Mouse (Mus musculus): ENCODE results near the gene Hist1h4f. TPM values are rescaled to one million over a fixed set of nuclear protein-coding genes. Genes with fewer than 3 reads are reported as not detected.
A peak's percentile ranks its signal among the peaks of the same experiment; 100 is the strongest.

Hist1h4f gene
- polyA plus RNA-seq, 1 experiment from 2014 or later: 2.3 TPM

GRCm38 (mm10) chr13:23506819-23507515 is 44.5 kb downstream of the Hist1h4f start:
- ATAC-seq (ENCODE audit: insufficient number of reproducible peaks, low FRiP score, low TSS enrichment, low read depth) (no peak), DNase-seq (ENCODE audit: low spot score) (peak; percentile 58)
- Histone ChIP-seq H3K4me3 (ENCODE audit: low read depth, low read length) (no peak overlapping the region), H3K9me3 (ENCODE audit: control insufficient read depth, low read length) (no peaks in the 10 kb centered on the region), H3K27ac (replicated peaks; ENCODE audit: low read depth, low read length) (no peak overlapping the region), H3K4me2 (ENCODE audit: low read depth, severe bottlenecking) (peak overlapping the region; percentile 22), H3K36me3 (ENCODE audit: control insufficient read depth, insufficient read depth, low read length) (no peaks in the 10 kb centered on the region), H3K27me3 (ENCODE audit: control insufficient read depth, insufficient read depth, low read length) (no peaks in the 10 kb centered on the region), H3K9ac (ENCODE audit: low read length) (no peak overlapping the region), H3K4me1 (ENCODE audit: control insufficient read depth, insufficient read depth, low read length) (peaks cover 4% of the 10 kb centered on the region; the same call in 1 of the 2 replicates)
- WGBS: 10% methylated on average over 14 of the region's 14 CpGs

GRCm38 (mm10) chr13:23506351-23506750 is 45.1 kb downstream of the Hist1h4f start:
- no peak overlapping the region for H3K27ac ChIP-seq (replicated peaks; ENCODE audit: low read depth, low read length)
- H3K4me1 ChIP-seq (ENCODE audit: control insufficient read depth, insufficient read depth, low read length): peaks cover 4% of the 10 kb centered on the region; the same call in 1 of the 2 replicates
- H3K27me3 ChIP-seq (ENCODE audit: control insufficient read depth, insufficient read depth, low read length): no peaks in the 10 kb centered on the region
- WGBS: 2% methylated on average over 13 of the region's 13 CpGs
- ATAC-seq (ENCODE audit: insufficient number of reproducible peaks, low FRiP score, low TSS enrichment, low read depth) (no peak; the same call in 1 of the 2 replicates), DNase-seq (ENCODE audit: low spot score) (peak; percentile 87)
- H3K4me3 ChIP-seq (ENCODE audit: low read depth, low read length): peak overlapping the region; percentile 9
- H3K9ac ChIP-seq (ENCODE audit: low read length): no peak overlapping the region
- H3K36me3 ChIP-seq (ENCODE audit: control insufficient read depth, insufficient read depth, low read length): no peaks in the 10 kb centered on the region
- H3K4me2 ChIP-seq (ENCODE audit: low read depth, severe bottlenecking): peak overlapping the region; percentile 32
- no peaks in the 10 kb centered on the region for H3K9me3 ChIP-seq (ENCODE audit: control insufficient read depth, low read length)

- Histone ChIP-seq H3K4me1 (ENCODE audit: control insufficient read depth, insufficient read depth, low read length) (peaks cover 4% of the 10 kb centered on the region; the same call in 1 of the 2 replicates), H3K36me3 (ENCODE audit: control insufficient read depth, insufficient read depth, low read length) (no peaks in the 10 kb centered on the region), H3K27ac (replicated peaks; ENCODE audit: low read depth, low read length) (no peak overlapping the region), H3K9ac (ENCODE audit: low read length) (no peak overlapping the region), H3K4me3 (ENCODE audit: low read depth, low read length) (peak overlapping the region; percentile 9), H3K27me3 (ENCODE audit: control insufficient read depth, insufficient read depth, low read length) (no peaks in the 10 kb centered on the region), H3K4me2 (ENCODE audit: low read depth, severe bottlenecking) (peak overlapping the region; percentile 32), H3K9me3 (ENCODE audit: control insufficient read depth, low read length) (no peaks in the 10 kb centered on the region)
- peak; percentile 63 for DNase-seq (ENCODE audit: low spot score)
- 3% methylated on average over 14 of the region's 14 CpGs for WGBS
- no peak for ATAC-seq (ENCODE audit: insufficient number of reproducible peaks, low FRiP score, low TSS enrichment, low read depth)
These were observed 45.6 kb downstream of the Hist1h4f start for GRCm38 (mm10) chr13:23505662-23506345.

GRCm38 (mm10) chr13:23503797-23504196 is 47.7 kb downstream of the Hist1h4f start:
- peaks cover 8% of the 10 kb centered on the region; the same call in 1 of the 2 replicates for H3K4me1 ChIP-seq (ENCODE audit: control insufficient read depth, insufficient read depth, low read length)
- H3K36me3 ChIP-seq (ENCODE audit: control insufficient read depth, insufficient read depth, low read length): no peaks in the 10 kb centered on the region
- H3K27me3 ChIP-seq (ENCODE audit: control insufficient read depth, insufficient read depth, low read length): no peaks in the 10 kb centered on the region
- WGBS: under 1% methylated on average over 9 of the region's 9 CpGs
- ATAC-seq (ENCODE audit: insufficient number of reproducible peaks, low FRiP score, low TSS enrichment, low read depth) (0 out of 2 replicates have a peak, but pooled peaks have one; percentile 46), DNase-seq (ENCODE audit: low spot score) (peak; percentile 81)
- no peak overlapping the region for H3K9ac ChIP-seq (ENCODE audit: low read length)
- no peak overlapping the region; the same call in 1 of the 2 replicates for H3K4me2 ChIP-seq (ENCODE audit: low read depth, severe bottlenecking)
- no peaks in the 10 kb centered on the region for H3K9me3 ChIP-seq (ENCODE audit: control insufficient read depth, low read length)
- H3K27ac ChIP-seq (replicated peaks; ENCODE audit: low read depth, low read length): no peak overlapping the region
- no peak overlapping the region for H3K4me3 ChIP-seq (ENCODE audit: low read depth, low read length)

- H3K4me1 ChIP-seq (ENCODE audit: control insufficient read depth, insufficient read depth, low read length): peaks cover 8% of the 10 kb centered on the region; the same call in 1 of the 2 replicates
- H3K4me2 ChIP-seq (ENCODE audit: low read depth, severe bottlenecking): no peak overlapping the region
- H3K27ac ChIP-seq (replicated peaks; ENCODE audit: low read depth, low read length): no peak overlapping the region
- H3K9me3 ChIP-seq (ENCODE audit: control insufficient read depth, low read length): no peaks in the 10 kb centered on the region
- WGBS: 43% methylated on average over 4 of the region's 4 CpGs
- H3K9ac ChIP-seq (ENCODE audit: low read length): no peak overlapping the region
- no peaks in the 10 kb centered on the region for H3K36me3 ChIP-seq (ENCODE audit: control insufficient read depth, insufficient read depth, low read length)
- DNase-seq (ENCODE audit: low spot score) (no peak), ATAC-seq (ENCODE audit: insufficient number of reproducible peaks, low FRiP score, low TSS enrichment, low read depth) (no peak)
- H3K27me3 ChIP-seq (ENCODE audit: control insufficient read depth, insufficient read depth, low read length): no peaks in the 10 kb centered on the region
- H3K4me3 ChIP-seq (ENCODE audit: low read depth, low read length): no peak overlapping the region
These were observed 48.5 kb downstream of the Hist1h4f start for GRCm38 (mm10) chr13:23502916-23503315.

GRCm38 (mm10) chr13:23502031-23502567 is 49.3 kb downstream of the Hist1h4f start:
- no peaks in the 10 kb centered on the region for H3K27me3 ChIP-seq (ENCODE audit: control insufficient read depth, insufficient read depth, low read length)
- 34% methylated on average over 9 of the region's 9 CpGs for WGBS
- H3K4me1 ChIP-seq (ENCODE audit: control insufficient read depth, insufficient read depth, low read length): peaks cover 8% of the 10 kb centered on the region; the same call in 1 of the 2 replicates
- H3K27ac ChIP-seq (replicated peaks; ENCODE audit: low read depth, low read length): no peak overlapping the region
- ATAC-seq (ENCODE audit: insufficient number of reproducible peaks, low FRiP score, low TSS enrichment, low read depth) (no peak), DNase-seq (ENCODE audit: low spot score) (no peak)
- H3K9ac ChIP-seq (ENCODE audit: low read length): no peak overlapping the region
- no peak overlapping the region; the same call in 1 of the 2 replicates for H3K4me3 ChIP-seq (ENCODE audit: low read depth, low read length)
- peak overlapping the region; percentile 25 for H3K4me2 ChIP-seq (ENCODE audit: low read depth, severe bottlenecking)
- no peaks in the 10 kb centered on the region for H3K9me3 ChIP-seq (ENCODE audit: control insufficient read depth, low read length)
- H3K36me3 ChIP-seq (ENCODE audit: control insufficient read depth, insufficient read depth, low read length): no peaks in the 10 kb centered on the region

- DNase-seq (ENCODE audit: low spot score) (no peak), ATAC-seq (ENCODE audit: insufficient number of reproducible peaks, low FRiP score, low TSS enrichment, low read depth) (no peak)
- Histone ChIP-seq H3K9me3 (ENCODE audit: control insufficient read depth, low read length) (no peaks in the 10 kb centered on the region), H3K9ac (ENCODE audit: low read length) (no peak overlapping the region), H3K27ac (replicated peaks; ENCODE audit: low read depth, low read length) (no peak overlapping the region), H3K27me3 (ENCODE audit: control insufficient read depth, insufficient read depth, low read length) (no peaks in the 10 kb centered on the region), H3K4me2 (ENCODE audit: low read depth, severe bottlenecking) (peak overlapping the region; percentile 25), H3K4me1 (ENCODE audit: control insufficient read depth, insufficient read depth, low read length) (peaks cover 8% of the 10 kb centered on the region; the same call in 1 of the 2 replicates), H3K36me3 (ENCODE audit: control insufficient read depth, insufficient read depth, low read length) (no peaks in the 10 kb centered on the region), H3K4me3 (ENCODE audit: low read depth, low read length) (no peak overlapping the region; the same call in 1 of the 2 replicates)
- WGBS: 12% methylated on average over 5 of the region's 5 CpGs
These were observed 49.9 kb downstream of the Hist1h4f start for GRCm38 (mm10) chr13:23501511-23501910.

Measured in limb, embryonic 11.5 days (tissue).